Mouse (Mus musculus) stomach, postnatal 0 days (tissue): ENCODE data around the gene Als2.

Experiments used
- CTCF ChIP-seq: IDR thresholded peaks from 2 replicates; pipeline ENCODE4 v1.5.1; 2016; ENCODE audit warnings: antibody characterized with exemption, low read depth, mild to moderate bottlenecking, moderate library complexity
- EP300 ChIP-seq: optimal IDR thresholded peaks from 2 replicates; pipeline ENCODE3; 2016; ENCODE audit warnings: antibody characterized with exemption

DNA sequence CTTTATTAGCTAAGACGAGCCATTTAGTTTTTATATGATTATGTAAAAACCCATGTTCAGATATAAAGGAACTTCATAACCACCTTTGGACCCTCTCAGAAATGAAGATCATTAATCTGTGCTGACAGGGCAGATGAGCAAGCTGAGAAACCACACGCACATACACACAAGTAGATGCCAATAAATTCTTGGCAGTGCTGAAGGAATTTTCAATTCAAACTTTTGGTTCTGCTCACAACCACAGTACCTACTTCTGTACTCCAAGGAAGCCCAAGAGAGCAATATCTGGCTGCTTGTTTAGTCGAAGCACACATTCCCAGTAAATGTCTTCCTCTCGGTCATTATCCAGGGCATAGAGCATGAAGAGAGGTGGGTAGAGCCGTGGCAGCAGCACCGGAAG is 67.4 kb downstream of the Als2 start:
- TF ChIP-seq CTCF (no peak), EP300 (no peak)
